Mouse (Mus musculus): ENCODE measurements around the gene Eif4enif1.

DNA sequence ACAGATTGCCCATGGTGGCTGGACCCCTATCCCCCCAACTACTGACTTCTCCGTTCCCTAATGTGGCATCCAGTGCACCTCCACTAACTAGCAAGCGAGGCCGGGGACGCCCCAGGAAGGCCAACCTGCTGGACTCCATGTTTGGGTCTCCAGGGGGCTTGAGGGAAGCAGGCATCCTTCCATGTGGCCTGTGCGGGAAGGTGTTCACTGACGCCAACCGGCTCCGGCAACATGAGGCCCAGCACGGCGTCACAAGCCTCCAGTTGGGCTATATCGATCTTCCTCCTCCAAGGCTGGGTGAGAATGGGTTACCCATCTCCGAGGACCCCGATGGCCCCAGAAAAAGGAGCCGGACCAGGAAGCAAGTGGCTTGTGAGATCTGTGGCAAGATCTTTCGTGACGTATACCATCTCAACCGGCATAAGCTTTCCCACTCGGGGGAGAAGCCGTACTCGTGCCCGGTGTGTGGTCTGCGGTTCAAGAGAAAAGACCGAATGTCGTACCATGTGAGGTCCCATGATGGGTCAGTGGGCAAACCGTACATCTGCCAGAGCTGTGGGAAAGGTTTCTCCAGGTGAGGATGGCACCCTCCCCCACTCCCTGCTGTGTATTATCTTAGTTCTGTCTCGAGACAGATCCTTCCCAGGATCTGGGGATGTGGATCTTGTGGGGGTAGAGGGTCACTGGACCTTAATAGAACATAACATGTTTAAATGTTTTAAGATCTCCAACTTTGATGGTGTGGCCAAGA, 89.3 kb downstream of the Eif4enif1 start:
- no peak for TF ChIP-seq CTCF (IDR thresholded peaks at IDR 0.05; ENCODE audit: low read depth, low read length)
- TF ChIP-seq GATA1 (IDR thresholded peaks at IDR 0.05; ENCODE audit: borderline replicate concordance, low read length) = no peak
- no peak for TF ChIP-seq TAL1 (conservative IDR thresholded peaks at IDR 0.05; ENCODE audit: low read depth, low read length)
- no peak for TF ChIP-seq POLR2AphosphoS5 (IDR thresholded peaks at IDR 0.05; ENCODE audit: insufficient replicate concordance, low read depth, low read length)

Data from G1E (cell line).